Mouse (Mus musculus): ENCODE data around the gene Cd200r2. TPM values are rescaled to one million over a fixed set of nuclear protein-coding genes. Genes with fewer than 3 reads are reported as not detected.

Gene Cd200r2
- polyA plus RNA-seq (2014; fragmentation: Illumina TruSeq; extraction: RNeasy Lipid Tissue Mini Kit (QIAGEN cat#74804)), result not detected

GRCm38 (mm10) chr16:44866797-44867196 lies at the start of gene Cd200r2:
Gene Cd200r2 (plus strand): TSS chr16:44867097.

GRCm38 (mm10) chr16:44943468-44943867 lies 76.6 kb downstream of the Cd200r2 start, which contains the start of gene Cd200r3:
Gene Cd200r3 (plus strand): TSS chr16:44943678.

Other genes starting within 250 kb of the Cd200r2 start
- 24.6 TPM for gene Nepro, start 142.8 kb upstream of the Cd200r2 start, polyA plus RNA-seq (2014; fragmentation: Illumina TruSeq; extraction: RNeasy Lipid Tissue Mini Kit (QIAGEN cat#74804))
- gene Gtpbp8, start 120.7 kb upstream of the Cd200r2 start, polyA plus RNA-seq (2014; fragmentation: Illumina TruSeq; extraction: RNeasy Lipid Tissue Mini Kit (QIAGEN cat#74804)), result 59.8 TPM
- gene Cd200r1, start 101.4 kb upstream of the Cd200r2 start, polyA plus RNA-seq (2014; fragmentation: Illumina TruSeq; extraction: RNeasy Lipid Tissue Mini Kit (QIAGEN cat#74804)), result 5.9 TPM
- gene Cd200r4, start 55.4 kb upstream of the Cd200r2 start, polyA plus RNA-seq (2014; fragmentation: Illumina TruSeq; extraction: RNeasy Lipid Tissue Mini Kit (QIAGEN cat#74804)), result 2.2 TPM
- gene Cd200r3, start 76.6 kb downstream of the Cd200r2 start, polyA plus RNA-seq (2014; fragmentation: Illumina TruSeq; extraction: RNeasy Lipid Tissue Mini Kit (QIAGEN cat#74804)), result 0.88 TPM
- 39.4 TPM for gene Ccdc80, start 226.3 kb downstream of the Cd200r2 start, polyA plus RNA-seq (2014; fragmentation: Illumina TruSeq; extraction: RNeasy Lipid Tissue Mini Kit (QIAGEN cat#74804))